Mouse (Mus musculus) spleen, postnatal 10 days (tissue): Measurements from ENCODE around the gene Gm11639.

Experiments
- DNase-seq, 2 experiments: peaks; one replicate each; pipeline ENCODE4 v3.0.0; 2021 to 2022; ENCODE audit warnings: low spot score in 2 of 2

Gm11639 gene

DNA sequence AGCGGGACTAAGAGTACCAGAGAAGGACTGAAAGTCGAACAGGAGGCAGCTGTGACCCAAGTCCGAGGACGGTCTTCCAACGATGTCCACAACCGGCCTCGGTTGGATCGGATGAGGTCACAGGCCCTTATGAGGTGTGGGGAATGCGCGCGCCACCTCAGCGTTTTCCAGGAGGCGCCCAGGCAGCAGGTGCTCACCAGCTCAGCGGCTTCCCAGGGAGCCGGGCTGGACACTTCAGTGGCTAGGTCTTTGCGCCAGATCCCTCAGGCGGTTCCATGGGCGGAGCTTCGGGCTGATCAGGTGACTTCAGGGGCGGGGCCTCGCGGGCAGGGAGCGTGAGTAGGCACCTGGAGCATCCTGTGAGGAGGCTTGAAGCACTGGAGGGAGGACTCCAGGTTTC is at the start of gene Gm11639:
Gene Gm11639 (plus strand): TSS at position 160 of the 400 bp plus-strand sequence.
- DNase-seq, result peak in 1 of 2 experiments; percentile 40

DNA sequence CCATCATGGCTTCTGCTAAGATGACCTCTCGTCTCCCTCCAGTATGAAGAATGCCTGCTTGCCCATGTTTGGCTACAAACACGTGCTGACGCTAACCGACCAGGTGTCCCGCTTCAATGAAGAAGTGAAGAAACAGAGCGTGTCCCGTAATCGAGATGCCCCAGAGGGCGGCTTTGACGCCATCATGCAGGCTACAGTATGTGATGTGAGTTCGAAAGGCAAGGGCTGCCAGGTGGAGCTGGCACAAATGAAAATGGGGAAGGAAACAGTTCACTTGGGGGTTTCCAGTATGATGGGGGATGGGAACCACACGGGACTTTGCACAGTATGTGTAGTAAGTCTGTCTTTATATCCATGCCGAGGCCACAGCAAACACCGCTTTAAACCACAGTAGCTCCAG is 48.5 kb upstream of the Gm11639 start:
- peak in 1 of 2 experiments; percentile 72 for DNase-seq

DNA sequence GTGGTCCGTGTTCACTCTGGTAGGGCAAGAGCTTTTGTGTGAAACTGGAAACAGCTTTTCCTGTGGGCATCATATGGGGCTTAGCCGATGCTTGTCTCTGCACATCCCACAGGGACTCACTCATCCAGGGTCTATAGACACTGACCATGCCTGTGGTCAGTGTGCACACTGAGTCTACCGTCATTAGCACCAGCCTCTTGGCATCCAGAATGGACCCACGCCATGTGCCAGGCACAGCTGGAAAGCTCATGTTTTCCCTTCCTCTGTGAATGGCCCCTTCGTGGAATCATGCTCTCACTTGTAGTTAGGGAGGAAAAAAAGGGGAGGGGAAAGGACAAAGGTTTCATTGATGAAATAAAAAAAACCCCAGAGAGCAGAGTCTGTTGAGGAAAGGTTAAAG is 47.5 kb upstream of the Gm11639 start:
- DNase-seq, result no peak

DNA sequence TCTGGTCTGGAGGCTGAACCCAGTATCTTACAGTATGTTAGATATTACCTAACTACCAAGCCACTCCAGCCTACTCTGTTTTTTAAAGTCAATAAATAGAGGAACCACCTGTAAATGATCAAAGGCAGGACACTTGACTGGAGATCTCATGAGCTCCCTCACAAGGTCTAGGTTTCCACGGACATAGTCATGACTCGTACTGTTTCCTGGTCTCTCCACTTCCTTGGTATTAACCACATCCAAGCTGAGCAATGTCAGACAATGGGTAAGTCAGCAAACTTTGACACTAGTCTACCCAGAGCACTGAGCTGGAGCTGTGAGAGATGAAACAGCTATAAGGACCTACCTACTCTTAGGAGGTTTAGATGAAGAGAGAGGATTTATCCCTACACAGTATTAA is 46.6 kb upstream of the Gm11639 start:
- no peak for DNase-seq

DNA sequence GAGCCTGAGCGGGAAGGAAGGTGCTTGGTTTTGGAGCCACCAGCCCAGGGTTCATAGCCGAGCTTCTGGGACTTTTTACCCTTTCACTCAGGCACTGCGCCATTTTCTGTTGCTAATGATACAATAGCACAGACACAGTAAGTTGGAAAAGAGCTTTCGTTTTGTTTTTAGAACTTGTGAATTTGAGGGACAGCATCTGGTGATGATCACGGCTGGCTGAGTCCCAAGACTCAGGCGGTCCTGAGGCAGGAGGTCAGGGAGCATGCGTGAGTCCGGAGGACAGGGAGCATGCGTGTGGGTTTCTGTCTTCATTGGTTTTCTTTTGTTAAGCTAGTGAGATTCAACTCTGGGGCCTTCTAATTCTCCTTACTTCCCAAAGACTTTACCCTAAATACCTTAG is 45.9 kb upstream of the Gm11639 start:
- DNase-seq, result no peak

DNA sequence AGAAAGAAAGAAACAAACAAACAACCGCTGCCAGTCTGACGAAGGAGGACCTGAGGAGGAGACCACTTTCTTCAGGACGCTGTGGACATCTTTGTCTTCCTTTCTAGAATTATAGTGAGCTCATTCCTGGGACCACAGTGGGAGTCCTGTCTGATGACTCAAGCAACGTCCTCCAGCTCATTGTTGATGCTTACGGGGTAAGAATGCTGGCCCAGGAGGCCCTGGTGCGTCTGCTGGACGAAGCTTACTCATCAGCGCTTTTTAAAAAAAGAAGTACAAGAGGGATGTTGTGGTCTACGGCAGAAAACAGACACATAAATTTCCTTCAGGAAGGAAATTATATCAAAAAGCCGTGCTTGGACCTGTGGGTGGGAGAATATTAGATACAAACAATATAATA is 44.6 kb upstream of the Gm11639 start:
- DNase-seq, result no peak

DNA sequence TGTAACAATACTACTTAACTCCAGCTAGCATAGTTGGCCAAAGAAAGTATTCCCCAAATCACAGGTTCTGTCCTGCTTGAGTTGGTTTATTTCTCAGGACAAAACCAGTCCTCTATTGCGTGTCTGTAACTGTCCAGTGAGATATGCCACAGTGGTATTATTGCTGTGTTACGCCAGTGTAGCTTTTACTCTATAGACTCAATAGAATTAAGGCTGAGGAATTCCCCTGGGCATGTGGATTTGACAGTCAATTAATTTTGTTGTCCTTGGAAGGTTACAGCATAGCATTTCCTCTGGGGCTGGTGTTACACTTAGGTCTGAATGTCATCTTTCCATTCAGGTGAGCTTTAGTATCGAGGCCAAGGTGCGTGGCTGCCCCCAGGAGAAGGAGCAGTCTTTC is 42.3 kb upstream of the Gm11639 start:
- DNase-seq, result no peak

DNA sequence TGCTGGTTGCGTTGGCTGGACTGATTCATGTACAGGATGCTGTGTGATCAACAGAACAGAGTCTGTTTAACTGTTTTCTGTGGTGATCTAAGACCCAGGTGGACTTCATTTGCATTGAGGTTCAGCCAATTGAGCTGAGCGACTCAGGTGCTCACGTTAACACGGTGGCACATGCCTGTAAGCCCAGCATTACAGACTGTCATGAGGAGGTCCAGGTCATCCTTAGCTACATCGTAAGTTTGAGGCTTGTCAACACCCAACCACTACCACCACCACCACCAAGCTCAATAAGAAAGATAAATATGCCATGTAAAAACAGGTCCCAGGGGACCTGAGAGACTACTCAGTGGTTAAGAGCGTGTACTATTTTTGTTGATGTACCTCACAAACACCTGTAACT is 40.1 kb upstream of the Gm11639 start:
- DNase-seq, result no peak

DNA sequence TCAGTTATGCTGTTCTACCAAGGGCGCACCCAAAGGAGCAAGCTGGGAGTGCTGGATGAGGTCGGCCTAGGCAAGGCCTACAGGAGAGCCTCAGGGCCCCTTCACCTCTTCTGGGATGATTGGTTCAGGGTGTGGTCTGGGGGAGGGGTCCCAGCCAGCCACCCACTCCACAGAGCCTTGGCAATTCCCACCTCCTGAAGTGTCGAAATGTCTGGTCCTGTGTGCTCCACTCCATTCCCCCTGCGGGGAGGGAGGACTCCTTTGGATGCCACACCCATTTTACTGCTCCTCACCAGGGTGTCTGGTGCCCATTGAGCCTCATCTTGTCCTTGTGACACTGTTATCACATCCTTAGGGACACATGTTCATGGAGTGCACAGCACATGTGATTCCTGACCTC is 39.3 kb upstream of the Gm11639 start:
- DNase-seq, result no peak

DNA sequence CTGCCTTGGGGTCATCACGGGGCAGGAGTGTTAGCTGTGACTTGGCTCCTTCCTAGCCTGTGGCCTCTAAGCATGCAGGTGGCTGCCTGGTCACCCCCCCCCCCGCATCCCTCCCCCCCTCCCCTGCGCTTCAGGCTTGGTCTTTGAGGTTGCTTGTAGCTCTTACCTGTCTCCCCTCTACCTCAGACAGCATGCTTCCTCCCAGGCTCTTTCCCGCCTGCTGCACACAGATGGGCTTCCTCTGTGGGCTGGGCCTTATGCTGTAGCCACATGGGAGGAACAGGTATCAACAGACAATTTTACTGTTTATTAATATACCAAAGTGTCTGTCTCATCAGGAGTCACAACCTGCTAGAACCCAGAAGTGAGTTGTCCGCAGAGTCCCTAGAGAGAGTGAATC is 38.9 kb upstream of the Gm11639 start:
- DNase-seq, result no peak

DNA sequence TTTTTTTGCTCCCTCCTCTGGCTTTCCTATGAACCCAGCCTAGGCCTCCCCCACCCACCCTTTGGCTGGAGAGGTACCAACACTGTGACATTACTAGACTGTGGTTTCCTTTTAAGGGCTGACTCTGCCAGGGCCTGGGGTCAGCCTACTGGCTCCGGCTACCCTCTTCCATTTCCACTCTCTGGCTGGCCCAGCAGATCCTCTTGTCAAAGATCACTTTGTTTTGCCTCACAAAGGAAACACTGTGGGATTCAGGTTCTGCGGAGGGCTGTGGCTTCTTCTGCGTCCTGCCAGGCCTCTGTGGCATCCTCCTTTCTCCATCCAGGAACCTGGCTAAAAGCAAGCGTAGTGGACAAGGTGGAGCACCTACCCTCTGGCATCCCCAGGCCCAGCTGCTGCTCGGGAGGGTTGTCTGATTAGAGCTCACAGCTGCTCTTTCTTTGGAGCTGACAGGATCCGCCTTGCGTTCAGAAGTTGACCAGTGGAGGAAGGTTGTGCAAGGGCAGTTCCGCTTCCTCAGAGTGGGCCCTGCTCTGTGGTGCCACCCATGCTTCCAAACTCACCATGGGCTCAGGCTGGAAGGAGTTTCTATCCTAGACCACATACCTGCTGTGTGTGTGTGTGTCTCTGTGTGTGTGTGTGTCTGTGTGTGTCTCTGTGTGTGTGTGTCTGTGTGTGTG is 38.2 kb upstream of the Gm11639 start:
- DNase-seq, result no peak

DNA sequence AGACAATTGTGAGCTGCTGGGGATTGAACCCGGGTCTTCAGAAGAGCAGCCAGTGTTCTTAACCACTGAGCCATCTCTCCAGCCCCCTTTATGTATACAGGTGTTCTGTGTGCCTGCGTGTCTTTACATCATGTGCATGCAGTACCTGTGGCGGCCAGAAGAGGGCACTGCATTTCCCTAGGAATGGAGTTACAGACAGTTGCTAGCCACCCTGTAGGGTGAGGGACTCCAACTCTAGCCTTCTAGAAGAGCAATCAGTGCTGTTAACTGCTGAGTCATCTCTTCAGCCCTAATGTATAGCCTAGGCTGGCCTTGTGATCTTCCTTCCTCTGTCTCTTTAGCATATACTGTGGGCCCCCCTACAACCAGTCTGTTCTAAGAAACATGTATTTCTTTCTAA is 36.9 kb upstream of the Gm11639 start:
- peak; percentile 56 to 80 for DNase-seq

DNA sequence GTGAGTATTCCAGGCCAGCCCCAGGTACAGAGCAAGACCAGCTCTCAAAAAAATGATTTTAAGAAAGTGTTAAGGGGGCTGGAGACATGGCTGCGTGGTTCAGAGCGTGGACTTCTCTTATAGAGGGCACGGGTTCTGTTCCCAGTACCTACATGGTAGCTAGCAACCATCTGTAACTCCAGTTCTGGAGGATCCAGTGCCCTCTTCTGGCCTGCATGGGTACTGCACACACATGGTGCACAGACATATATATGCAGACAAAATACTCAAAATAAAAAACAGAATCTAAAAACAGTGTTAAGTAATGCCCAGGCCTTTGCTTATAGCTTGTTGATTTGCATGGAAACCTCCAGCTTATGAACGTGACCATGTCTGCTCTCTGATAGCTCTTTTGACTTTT is 24.9 kb upstream of the Gm11639 start:
- DNase-seq, result peak in 1 of 2 experiments; percentile 40

DNA sequence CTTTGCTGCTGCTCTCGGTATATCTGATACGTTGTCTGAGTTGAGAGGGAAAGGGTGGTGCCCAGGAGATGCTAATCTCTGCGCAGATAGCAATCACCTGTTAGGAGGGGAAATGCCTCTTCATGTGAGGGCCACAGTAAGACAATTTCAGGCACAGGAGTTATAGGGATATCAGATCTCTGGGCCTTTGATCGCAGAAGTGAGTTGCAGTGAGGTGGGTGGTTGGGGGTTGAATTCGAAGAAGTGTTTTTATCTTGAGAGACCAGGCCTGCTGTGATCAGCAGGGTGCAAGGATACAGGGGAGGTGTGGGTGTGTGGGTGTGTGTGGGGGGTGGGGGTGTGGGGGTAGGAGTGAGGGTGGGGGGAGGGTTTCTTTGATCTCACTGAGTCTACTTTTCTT is 24.4 kb upstream of the Gm11639 start:
- DNase-seq, result peak in 1 of 2 experiments; percentile 33

DNA sequence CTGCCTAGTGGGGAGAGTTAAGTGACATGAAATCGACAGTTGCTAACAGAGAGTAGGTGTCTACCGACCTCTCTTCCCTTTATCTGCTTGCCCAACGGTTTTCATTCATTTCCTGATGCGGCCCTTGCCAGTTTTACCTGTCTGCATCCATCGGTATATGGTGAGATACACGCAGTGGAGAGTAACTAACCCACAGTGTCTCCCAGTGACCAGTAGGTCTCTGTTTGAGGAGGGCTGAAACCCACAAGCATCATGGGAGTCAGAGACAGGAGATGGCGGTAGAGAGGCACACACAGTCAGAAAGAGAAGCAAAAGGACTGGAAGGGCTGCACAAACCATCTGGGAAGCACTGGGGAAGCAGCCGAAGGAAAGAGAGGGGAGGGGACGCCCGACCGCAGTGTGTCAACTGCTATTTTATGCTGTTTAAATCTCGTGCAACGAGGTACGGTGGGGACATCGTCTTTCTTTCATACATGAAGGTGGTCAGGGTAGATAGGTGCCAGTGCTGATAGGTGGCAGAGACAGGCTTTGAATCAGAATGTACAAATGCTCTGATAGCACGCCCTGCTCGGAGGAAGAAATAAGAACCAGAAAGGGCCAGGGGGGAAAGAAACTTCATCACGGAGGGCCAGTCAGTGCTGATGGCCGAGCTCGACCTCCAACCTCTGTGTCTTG is 23.8 kb upstream of the Gm11639 start:
- peak in 1 of 2 experiments; percentile 36 for DNase-seq

DNA sequence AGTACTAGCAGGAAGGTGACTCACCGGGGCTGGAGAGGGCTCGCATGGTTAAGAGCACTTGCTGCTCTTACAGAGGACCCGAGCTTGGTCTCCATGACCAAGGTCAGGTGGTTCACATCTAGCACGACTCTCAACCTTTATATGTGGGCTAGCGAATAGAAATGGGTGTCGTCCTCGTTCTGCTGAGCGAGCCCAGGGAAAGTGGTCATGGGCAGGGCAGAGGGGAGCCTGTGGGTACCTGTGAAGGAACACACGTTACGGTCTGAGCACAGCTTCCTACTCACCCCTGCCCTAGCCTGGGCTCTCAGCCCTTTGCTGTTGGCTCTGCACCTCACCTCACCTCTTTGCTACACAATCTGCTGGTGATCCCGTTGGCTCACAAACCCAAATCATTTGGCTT is 22.9 kb upstream of the Gm11639 start:
- no peak for DNase-seq

DNA sequence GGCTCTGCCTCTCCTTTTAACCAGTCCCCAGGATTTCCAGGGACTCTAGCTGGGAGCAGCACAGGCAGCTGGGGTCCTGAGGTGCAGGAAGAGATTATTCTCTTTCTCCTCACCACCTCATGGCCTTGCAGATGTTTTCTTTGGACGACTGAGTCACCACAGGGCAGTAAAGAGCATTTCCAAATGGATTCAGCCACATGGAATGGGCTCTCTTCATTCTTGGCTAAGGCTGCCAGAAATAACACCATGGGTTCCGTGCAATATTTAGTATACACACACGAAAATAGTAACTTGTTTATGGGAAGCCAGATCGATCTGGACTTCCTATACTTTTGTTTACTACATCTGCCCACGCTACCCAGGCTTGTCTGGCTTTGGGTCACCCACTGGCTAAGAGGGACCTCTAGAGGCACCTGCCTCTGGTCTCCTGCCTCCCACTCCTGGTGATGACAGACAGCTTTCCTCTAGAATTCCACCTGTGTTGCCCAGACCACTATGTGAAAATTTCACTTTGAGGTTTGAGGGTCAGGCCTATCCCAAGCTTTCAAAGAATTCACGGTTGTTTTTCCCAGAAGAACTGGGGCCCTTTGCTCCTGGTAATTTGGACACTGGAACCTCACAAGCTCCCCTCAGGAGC is 22.1 kb upstream of the Gm11639 start:
- DNase-seq, result no peak

DNA sequence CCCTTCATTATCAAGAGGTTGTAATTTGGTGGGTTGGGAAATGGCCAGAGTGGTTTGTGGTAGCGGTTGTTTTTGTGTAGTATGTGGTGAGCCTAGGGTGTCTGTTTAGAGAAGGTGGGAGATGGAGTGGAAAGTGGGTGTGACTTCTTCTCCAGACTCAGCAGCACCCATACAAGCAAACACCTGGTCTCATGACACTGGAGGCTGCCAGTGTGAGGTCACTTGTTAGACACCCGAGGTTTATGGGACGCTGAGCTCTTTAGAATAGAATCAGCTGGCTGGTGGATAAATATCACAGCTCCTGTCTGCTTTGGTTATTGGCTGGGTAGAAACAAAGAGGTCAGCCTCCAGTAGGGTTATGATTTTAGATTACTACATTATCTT is 21.6 kb upstream of the Gm11639 start:
- DNase-seq, result no peak

DNA sequence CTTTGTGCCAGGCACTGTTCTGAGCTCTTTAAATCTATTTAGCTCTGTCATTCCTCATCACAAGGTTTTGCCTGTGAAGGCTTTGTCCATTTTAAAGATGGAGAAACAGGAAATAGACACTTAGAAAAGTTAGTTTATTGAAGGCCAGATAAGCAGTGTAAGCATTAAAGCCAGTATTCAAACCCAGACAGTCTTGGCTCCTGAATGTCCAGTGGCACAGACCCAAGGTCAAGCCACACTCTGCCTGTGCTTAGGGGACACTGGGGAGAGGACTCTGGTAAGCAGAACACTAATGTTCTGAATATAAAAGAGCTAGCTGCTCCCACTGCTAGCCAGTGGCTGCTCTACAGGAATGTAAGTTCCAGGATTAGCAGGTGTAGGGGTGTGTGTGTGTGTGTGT is 21.1 kb upstream of the Gm11639 start:
- DNase-seq, result no peak

DNA sequence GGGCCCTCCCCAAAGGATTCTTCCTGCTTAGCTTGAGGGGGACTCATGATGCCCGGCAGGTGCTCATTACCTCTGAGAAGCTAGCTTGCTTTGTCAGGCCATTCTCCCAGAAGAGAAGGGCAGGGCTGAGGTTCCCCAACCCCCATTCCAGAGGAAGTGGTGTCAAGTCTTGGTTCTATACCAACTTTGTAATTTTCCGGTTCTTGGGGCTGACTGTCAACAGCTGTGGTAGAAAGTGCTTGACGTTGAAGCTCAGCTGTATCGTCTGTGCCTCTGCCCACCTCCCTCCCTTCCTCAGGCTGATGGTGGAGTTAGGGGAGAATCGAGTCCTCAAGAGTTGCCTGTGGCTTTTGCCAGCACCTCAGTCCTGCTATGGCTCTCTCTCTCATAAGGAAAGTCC is 18.1 kb upstream of the Gm11639 start:
- no peak for DNase-seq

DNA sequence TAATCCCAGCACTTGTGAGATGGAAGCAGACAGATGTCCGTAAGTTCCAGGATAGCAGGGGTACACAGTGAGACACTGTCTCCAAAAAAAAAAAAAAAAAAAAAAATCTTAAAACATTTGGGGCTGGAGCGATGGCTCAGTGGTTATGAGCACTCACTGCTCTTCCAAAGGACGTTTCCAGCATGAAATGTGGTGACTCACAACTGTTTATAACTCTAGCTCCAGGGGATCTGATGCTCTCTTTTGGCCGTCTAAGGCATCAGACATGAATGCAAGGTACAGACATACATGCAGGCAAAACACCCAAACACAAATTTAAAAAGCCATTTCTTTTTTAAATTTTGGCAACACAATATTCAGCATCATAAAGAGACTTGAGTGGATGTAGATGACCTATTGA is 12.1 kb upstream of the Gm11639 start:
- DNase-seq, result no peak

DNA sequence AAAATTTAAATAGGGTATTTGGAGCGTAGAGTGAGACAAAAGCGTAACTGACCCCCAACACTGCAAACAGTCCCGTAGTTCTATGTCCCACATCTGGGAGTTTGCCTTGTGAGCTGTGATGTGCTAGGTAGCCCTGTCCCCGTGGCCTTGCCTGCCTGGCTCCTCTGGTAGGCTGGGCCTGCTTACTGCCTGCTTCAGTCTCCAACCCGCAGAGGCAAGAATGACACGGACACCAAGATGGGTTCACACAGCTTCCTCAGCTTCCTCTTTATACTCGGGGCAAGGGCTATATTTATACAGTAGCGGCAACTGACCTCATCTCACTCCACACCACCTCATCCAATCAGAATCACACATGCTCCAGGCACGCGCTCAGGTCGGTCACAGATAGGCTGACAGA is 10.7 kb upstream of the Gm11639 start:
- no peak for DNase-seq

DNA sequence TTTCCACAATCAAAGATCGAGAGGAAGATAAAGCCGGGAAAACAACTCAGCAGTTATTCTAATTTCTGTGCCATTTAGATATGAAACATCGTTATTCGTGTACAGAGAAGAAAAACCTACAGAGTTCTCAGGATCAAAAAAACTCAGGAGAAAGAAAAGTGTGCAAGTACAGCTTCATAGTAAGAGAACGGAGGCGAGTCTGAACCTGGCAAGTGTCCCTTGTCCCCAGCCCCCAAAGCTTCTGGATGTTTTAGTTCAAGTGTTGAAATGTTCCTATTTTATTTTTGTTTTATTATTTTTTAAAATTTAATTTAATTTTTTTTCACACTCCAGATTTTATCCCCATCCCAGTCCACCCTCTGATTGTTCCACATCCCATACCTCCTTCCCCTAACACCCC is 7.7 kb downstream of the Gm11639 start:
- DNase-seq, result no peak
